Mouse (Mus musculus) heart, postnatal 0 days (tissue): Measurements from ENCODE around the gene Rab37.

Experiments used
- CTCF ChIP-seq: IDR thresholded peaks from 2 replicates; pipeline ENCODE4 v1.5.1; 2016; ENCODE audit warnings: antibody characterized with exemption, control low read depth, low read depth
- EP300 ChIP-seq: IDR thresholded peaks from 2 replicates; pipeline ENCODE4 v1.6.1; 2016; ENCODE audit warnings: antibody characterized with exemption, low read depth

GRCm38 (mm10) chr11:115075407-115075806, 15.8 kb upstream of the Rab37 start:
- TF ChIP-seq EP300, result no peak
- TF ChIP-seq CTCF, result no peak
